Mouse (Mus musculus) C3H10T1/2 (cell line): Measurements from ENCODE around the gene a. TPM values are rescaled to one million over a fixed set of nuclear protein-coding genes. Genes with fewer than 3 reads are reported as not detected.

Experiments used
- polyA plus RNA-seq, 2 experiments: library from polyadenylated mRNA; unstranded; fragments of >200 nt; fragmentation: generic; extraction: Trizol; gene quantifications; one replicate each; pipeline ENCODE4 v1.2.1; 2012; ENCODE audit warnings: missing spikeins in 2 of 2

a gene
- polyA plus RNA-seq, result not detected

DNA sequence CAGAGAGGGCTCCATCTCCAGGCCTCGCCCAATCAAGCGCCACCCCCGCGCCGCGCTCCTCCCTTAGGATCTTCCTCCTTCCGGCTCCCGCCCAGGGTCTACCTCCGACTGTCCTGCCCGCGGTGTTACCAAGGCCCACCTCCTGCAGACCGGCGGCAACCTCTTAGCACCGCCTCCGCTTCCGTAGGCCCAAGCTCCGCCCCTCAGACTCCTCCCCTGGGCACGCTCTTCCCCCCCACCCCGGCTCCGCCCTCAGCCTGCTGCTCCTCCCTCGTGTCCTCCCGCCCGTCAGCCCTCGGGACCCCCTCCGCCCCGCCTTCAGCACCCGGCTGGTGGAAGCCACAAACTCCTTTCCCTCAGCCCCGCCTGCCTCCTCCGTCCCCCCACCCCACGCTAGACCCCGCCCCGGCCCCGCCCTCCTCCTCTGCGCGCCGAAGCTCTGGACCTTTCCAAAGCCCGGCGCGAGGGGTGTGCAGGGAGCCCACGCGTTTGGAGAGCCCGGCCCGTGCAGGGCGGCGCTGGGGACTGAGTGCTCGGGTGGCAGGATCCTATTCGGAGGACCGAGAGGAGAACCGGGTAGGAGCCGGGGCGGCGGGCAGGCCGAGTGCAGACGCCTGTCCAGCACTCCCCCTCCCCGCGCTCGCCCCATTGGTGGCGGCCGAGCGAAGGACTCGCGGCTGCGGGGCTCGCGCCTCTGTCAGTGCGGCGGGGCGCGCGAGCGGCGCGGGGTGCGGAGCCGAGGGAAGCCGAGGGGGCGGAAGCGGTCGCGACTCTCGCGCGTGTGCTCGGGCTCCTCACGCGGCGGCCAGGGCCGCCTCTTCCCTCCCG lies at the start of gene a, which contains the start of gene Raly:
Gene a (plus strand): TSS at position 747 of the 828 bp plus-strand sequence.
Gene Raly (plus strand): TSS at position 441 of the 828 bp plus-strand sequence.

DNA sequence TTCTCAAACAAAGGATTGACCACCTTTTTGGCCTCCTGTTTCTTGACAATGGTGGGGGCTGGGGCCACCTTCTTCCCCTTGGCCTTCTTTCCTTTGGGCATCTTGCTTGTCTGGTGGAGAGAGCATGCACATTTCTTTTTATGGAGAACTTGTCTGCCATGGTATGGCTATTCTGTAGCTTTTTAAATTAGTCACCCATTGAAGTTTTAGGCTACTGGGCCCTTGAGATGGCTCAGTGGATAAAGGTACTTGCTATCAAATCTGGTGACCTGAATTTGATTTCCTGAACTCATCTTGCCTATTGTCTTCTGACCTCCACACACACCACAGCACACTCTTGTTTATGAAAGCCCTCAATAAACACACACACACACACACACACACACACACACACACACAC lies 21.3 kb upstream of the a start, which contains the start of gene Gm14214:
Gene Gm14214 (minus strand): TSS at position 101 of the 400 bp plus-strand sequence.

DNA sequence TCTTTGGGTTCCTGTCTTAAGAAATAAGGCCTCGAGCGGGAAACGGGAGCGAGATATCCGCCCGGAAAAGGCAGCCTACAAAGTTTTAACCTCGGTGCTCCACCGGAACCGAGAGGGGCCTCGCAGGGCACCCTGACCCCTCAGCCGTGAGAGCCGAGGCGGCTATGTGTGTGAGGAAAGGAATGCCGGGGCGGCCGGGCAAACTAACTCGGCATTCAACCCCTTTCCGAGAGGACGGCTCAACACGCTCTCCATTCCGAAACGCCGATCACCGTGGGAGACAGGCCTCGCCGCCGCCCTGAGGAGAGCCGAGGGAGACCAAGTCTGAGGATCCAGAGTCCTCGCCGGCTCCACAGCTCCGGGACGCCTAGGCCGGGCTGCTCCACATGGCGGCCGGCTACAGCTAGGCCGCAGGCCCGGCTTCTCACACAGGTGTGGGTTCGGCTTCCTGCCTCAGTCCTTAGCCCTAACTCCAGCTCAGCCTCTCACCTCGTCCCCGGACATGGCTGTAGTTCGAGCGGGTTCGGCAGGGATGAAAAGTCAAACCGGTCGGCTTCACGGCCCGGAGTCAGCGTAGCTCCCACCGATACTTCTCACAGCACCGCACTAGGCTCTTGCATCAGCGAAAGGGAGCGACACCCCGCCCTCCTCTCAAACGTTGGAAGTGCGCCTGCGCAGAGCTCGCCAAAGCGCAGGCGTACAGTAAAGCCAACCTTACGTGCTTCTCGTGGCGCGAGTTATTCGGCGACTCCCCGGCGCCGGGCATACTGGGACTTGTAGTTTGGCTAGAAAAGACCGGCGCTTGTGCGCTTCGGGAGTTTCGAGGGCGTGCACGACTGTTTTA lies 101.2 kb downstream of the a start, which contains the start of gene Eif2s2:
Gene Eif2s2 (minus strand): TSS at position 735 of the 844 bp plus-strand sequence.

DNA sequence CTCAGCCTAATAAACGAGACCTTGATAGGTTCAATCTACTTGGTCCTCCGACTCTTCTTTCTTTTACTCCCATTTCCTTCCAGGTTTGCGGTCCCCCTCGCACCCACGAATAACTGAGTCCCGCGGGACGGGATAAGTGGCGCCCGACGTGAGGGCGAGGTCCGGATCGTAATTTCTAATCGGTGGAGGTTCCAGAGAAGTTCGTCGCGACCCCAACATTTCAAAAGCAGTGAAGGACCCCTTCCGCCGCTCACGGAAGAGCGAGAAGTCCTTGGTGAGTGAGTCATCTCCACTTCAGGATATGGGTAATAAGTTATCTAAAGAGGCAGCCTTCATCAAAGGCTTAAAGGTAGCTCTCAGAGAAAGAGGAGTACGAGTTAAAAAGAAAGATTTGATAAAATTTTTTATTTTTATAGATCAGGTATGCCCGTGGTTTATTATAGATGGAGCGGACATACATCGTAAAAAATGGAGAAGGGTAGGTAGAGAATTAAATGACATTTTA lies 227.1 kb downstream of the a start, which contains the start of gene Gm14226:
Gene Gm14226 (plus strand): TSS at position 16 of the 505 bp plus-strand sequence.

DNA sequence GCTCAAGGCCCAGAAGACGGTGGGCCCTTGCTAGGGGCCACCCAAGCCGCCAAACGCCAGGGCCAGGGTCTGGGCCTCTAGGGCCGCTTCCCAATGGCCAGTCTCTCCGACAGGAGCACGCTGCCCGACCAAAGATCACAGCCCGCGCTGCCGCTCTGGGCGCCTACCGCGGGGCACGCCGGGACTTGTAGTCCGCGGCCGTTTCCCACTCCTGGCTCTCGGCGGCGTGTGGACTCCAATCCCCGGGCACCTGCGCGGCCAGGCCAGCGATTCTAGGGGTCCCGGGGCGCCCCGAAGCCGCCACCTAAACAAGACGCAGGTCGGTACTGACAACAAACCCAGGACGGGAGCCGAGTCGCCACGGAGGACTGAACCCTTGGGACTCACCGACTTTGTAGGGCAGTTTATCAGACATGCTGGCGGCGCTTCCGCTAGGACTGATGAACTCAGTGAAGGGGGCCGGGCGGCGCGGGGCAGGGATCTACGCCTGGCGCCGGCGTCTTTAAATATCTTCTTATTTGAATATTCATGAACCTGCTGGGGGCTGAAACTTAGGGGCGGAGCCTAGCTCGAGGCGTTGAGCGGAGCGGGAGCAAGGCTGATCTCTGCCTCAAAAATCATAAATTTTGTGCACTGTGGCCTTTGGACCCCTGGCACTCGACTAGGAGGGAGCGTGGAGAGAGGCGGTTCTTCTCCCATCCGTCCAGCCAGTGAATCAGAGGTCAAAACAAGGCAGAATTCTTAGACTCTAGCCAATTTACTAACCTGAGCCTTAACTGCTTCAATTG lies 283.0 kb downstream of the a start, which contains the start of gene Ahcy:
Gene Ahcy (minus strand): TSS at position 520 of the 788 bp plus-strand sequence.

Other genes starting within 250 kb of the a start
- gene 1700003F12Rik, start 244.3 kb upstream of the a start, polyA plus RNA-seq, result 10 to 100 TPM in 1 of 2 experiments, 1 to 10 TPM in 1; 8.6 to 11.1 TPM
- gene Actl10, start 239.6 kb upstream of the a start, polyA plus RNA-seq, result under 1 TPM; 0.04 to 0.27 TPM
- 1 to 10 TPM in 1 of 2 experiments, under 1 TPM in 1; 0.09 to 1.1 TPM for gene Necab3, start 232.5 kb upstream of the a start, polyA plus RNA-seq
- 10 to 100 TPM; 29.6 to 30.5 TPM for gene E2f1, start 221.5 kb upstream of the a start, polyA plus RNA-seq
- 10 to 100 TPM in 1 of 2 experiments, 1 to 10 TPM in 1; 9.3 to 44.2 TPM for gene Pxmp4, start 187.7 kb upstream of the a start, polyA plus RNA-seq
- gene Zfp341, start 178.1 kb upstream of the a start, polyA plus RNA-seq, result 1 to 10 TPM; 2.0 to 3.9 TPM
- under 1 TPM; 0.21 to 0.72 TPM for gene 4930519P11Rik, start 178.0 kb upstream of the a start, polyA plus RNA-seq
- gene Chmp4b, start 139.7 kb upstream of the a start, polyA plus RNA-seq, result 100 to 1,000 TPM in 1 of 2 experiments, 10 to 100 TPM in 1; 73.7 to 127 TPM
- not detected for gene Gm14214, start 21.4 kb upstream of the a start, polyA plus RNA-seq
- gene Raly, start 306 bp upstream of the a start, polyA plus RNA-seq, result 100 to 1,000 TPM; 208 to 306 TPM
- gene Eif2s2, start 101.5 kb downstream of the a start, polyA plus RNA-seq, result 10 to 100 TPM; 10.6 to 30.8 TPM
- gene Gm14226, start 226.9 kb downstream of the a start, polyA plus RNA-seq, result under 1 TPM in 1 of 2 experiments, not detected in 1; 0.02 TPM